Mouse (Mus musculus): ENCODE measurements around the gene Eif4b. TPM values are rescaled to one million over a fixed set of nuclear protein-coding genes. Genes with fewer than 3 reads are reported as not detected.
A peak's percentile ranks its signal among the peaks of the same experiment; 100 is the strongest.

Gene Eif4b
- polyA plus RNA-seq, 1 experiment from 2014 or later: 90.5 TPM

- peaks cover 48% of the 10 kb centered on the region for H3K4me1 ChIP-seq
- 5% methylated on average over 38 of the region's 38 CpGs for WGBS
- H3K9me3 ChIP-seq (replicated peaks): no peaks in the 10 kb centered on the region
- peak overlapping the region; percentile 28 for H3K4me3 ChIP-seq
- H3K27me3 ChIP-seq: peaks cover 51% of the 10 kb centered on the region
- no peak for ATAC-seq
- H3K27ac ChIP-seq: no peak overlapping the region
- H3K4me2 ChIP-seq: peak overlapping the region; percentile 55
- no peaks in the 10 kb centered on the region for H3K36me3 ChIP-seq (ENCODE audit: poor library complexity, severe bottlenecking)
- 0 out of 2 replicates have a peak overlapping the region, but pooled peaks have one; percentile 12 for H3K9ac ChIP-seq
Observed at GRCm38 (mm10) chr15:102106754-102107456, 33.3 kb downstream of the Eif4b start.

- Histone ChIP-seq H3K4me1 (peaks cover 38% of the 10 kb centered on the region), H3K4me2 (peak overlapping the region; percentile 55), H3K27ac (no peak overlapping the region), H3K4me3 (no peak overlapping the region), H3K9ac (no peak overlapping the region), H3K9me3 (replicated peaks) (no peaks in the 10 kb centered on the region), H3K27me3 (peaks cover 44% of the 10 kb centered on the region), H3K36me3 (ENCODE audit: poor library complexity, severe bottlenecking) (no peaks in the 10 kb centered on the region)
- 35% methylated on average over 13 of the region's 13 CpGs for WGBS
- ATAC-seq: no peak
Observed at GRCm38 (mm10) chr15:102107689-102108573, 34.4 kb downstream of the Eif4b start.

- 45% methylated on average over 18 of the region's 18 CpGs for WGBS
- no peaks in the 10 kb centered on the region for H3K9me3 ChIP-seq (replicated peaks)
- no peaks in the 10 kb centered on the region for H3K36me3 ChIP-seq (ENCODE audit: poor library complexity, severe bottlenecking)
- no peak overlapping the region for H3K27ac ChIP-seq
- 0 out of 2 replicates have a peak, but pooled peaks have one; percentile 19 for ATAC-seq
- peaks cover 29% of the 10 kb centered on the region for H3K4me1 ChIP-seq
- peaks cover 42% of the 10 kb centered on the region for H3K27me3 ChIP-seq
- no peak overlapping the region for H3K9ac ChIP-seq
- no peak overlapping the region for H3K4me2 ChIP-seq
- no peak overlapping the region for H3K4me3 ChIP-seq
Observed at GRCm38 (mm10) chr15:102108651-102109525, 35.3 kb downstream of the Eif4b start.

GRCm38 (mm10) chr15:102110271-102110670 is 36.7 kb downstream of the Eif4b start:
- no peak overlapping the region for H3K27ac ChIP-seq
- H3K27me3 ChIP-seq: peaks cover 31% of the 10 kb centered on the region
- H3K4me3 ChIP-seq: no peak overlapping the region
- H3K36me3 ChIP-seq (ENCODE audit: poor library complexity, severe bottlenecking): peaks cover 4% of the 10 kb centered on the region; the same call in 1 of the 2 replicates
- no peaks in the 10 kb centered on the region for H3K9me3 ChIP-seq (replicated peaks)
- no peak overlapping the region for H3K4me2 ChIP-seq
- H3K9ac ChIP-seq: no peak overlapping the region
- WGBS: 94% methylated on average over 7 of the region's 7 CpGs
- H3K4me1 ChIP-seq: peaks cover 24% of the 10 kb centered on the region
- ATAC-seq: no peak

- ATAC-seq: no peak
- Histone ChIP-seq H3K9me3 (replicated peaks) (no peaks in the 10 kb centered on the region), H3K4me2 (no peak overlapping the region), H3K27ac (no peak overlapping the region), H3K9ac (no peak overlapping the region), H3K4me1 (peaks cover 24% of the 10 kb centered on the region), H3K36me3 (ENCODE audit: poor library complexity, severe bottlenecking) (peaks cover 10% of the 10 kb centered on the region), H3K27me3 (peaks cover 24% of the 10 kb centered on the region), H3K4me3 (no peak overlapping the region)
- WGBS: 77% methylated on average over 29 of the region's 29 CpGs
Observed at GRCm38 (mm10) chr15:102110701-102111494, 37.3 kb downstream of the Eif4b start.

GRCm38 (mm10) chr15:102111495-102111829 is 37.9 kb downstream of the Eif4b start:
- Histone ChIP-seq H3K36me3 (ENCODE audit: poor library complexity, severe bottlenecking) (peaks cover 12% of the 10 kb centered on the region), H3K4me1 (peaks cover 27% of the 10 kb centered on the region), H3K9ac (no peak overlapping the region), H3K9me3 (replicated peaks) (no peaks in the 10 kb centered on the region), H3K27me3 (peaks cover 19% of the 10 kb centered on the region), H3K4me2 (no peak overlapping the region), H3K4me3 (no peak overlapping the region), H3K27ac (no peak overlapping the region)
- no peak for ATAC-seq
- WGBS: 81% methylated on average over 11 of the region's 11 CpGs

GRCm38 (mm10) chr15:102112181-102112580 is 38.6 kb downstream of the Eif4b start:
- Histone ChIP-seq H3K4me1 (peaks cover 27% of the 10 kb centered on the region), H3K36me3 (ENCODE audit: poor library complexity, severe bottlenecking) (peaks cover 15% of the 10 kb centered on the region), H3K4me2 (no peak overlapping the region), H3K9ac (no peak overlapping the region), H3K9me3 (replicated peaks) (no peaks in the 10 kb centered on the region), H3K4me3 (no peak overlapping the region), H3K27ac (no peak overlapping the region), H3K27me3 (peaks cover 12% of the 10 kb centered on the region)
- ATAC-seq: no peak
- 90% methylated on average over 6 of the region's 6 CpGs for WGBS

GRCm38 (mm10) chr15:102112827-102113226 is 39.3 kb downstream of the Eif4b start:
- Histone ChIP-seq H3K27ac (no peak overlapping the region), H3K9me3 (replicated peaks) (no peaks in the 10 kb centered on the region), H3K4me3 (no peak overlapping the region), H3K4me2 (no peak overlapping the region), H3K4me1 (peaks cover 27% of the 10 kb centered on the region), H3K9ac (no peak overlapping the region), H3K36me3 (ENCODE audit: poor library complexity, severe bottlenecking) (peaks cover 21% of the 10 kb centered on the region), H3K27me3 (peaks cover 5% of the 10 kb centered on the region; the same call in 1 of the 2 replicates)
- no peak for ATAC-seq
- WGBS: 81% methylated on average over 8 of the region's 8 CpGs

- 75% methylated on average over 4 of the region's 4 CpGs for WGBS
- no peak overlapping the region for H3K4me2 ChIP-seq
- no peak for ATAC-seq
- 0 out of 2 replicates have a peak, but pooled peaks cover 4% of the 10 kb centered on the region for H3K27me3 ChIP-seq
- H3K4me1 ChIP-seq: peaks cover 31% of the 10 kb centered on the region
- peaks cover 30% of the 10 kb centered on the region for H3K36me3 ChIP-seq (ENCODE audit: poor library complexity, severe bottlenecking)
- H3K9me3 ChIP-seq (replicated peaks): no peaks in the 10 kb centered on the region
- H3K9ac ChIP-seq: no peak overlapping the region
- no peak overlapping the region for H3K27ac ChIP-seq
- H3K4me3 ChIP-seq: no peak overlapping the region
Observed at GRCm38 (mm10) chr15:102113674-102114073, 40.1 kb downstream of the Eif4b start.

GRCm38 (mm10) chr15:102114651-102115260 is 41.2 kb downstream of the Eif4b start:
- no peak overlapping the region for H3K9ac ChIP-seq
- 87% methylated on average over 7 of the region's 7 CpGs for WGBS
- peaks cover 40% of the 10 kb centered on the region for H3K36me3 ChIP-seq (ENCODE audit: poor library complexity, severe bottlenecking)
- H3K4me2 ChIP-seq: no peak overlapping the region
- 0 out of 2 replicates have a peak, but pooled peaks cover 4% of the 10 kb centered on the region for H3K27me3 ChIP-seq
- no peak overlapping the region for H3K4me3 ChIP-seq
- no peak for ATAC-seq
- peaks cover 31% of the 10 kb centered on the region for H3K4me1 ChIP-seq
- no peaks in the 10 kb centered on the region for H3K9me3 ChIP-seq (replicated peaks)
- H3K27ac ChIP-seq: 0 out of 2 replicates have a peak overlapping the region, but pooled peaks have one; percentile 2

Measured in forebrain, embryonic 13.5 days (tissue).